Mouse (Mus musculus): Measurements from ENCODE around the gene Osbp. TPM values are rescaled to one million over a fixed set of nuclear protein-coding genes. Genes with fewer than 3 reads are reported as not detected.

Osbp gene
- polyA plus RNA-seq, 1 experiment from 2014 or later = 7.5 TPM

GRCm38 (mm10) chr19:12011560-12012556, 46.1 kb downstream of the Osbp start:
- no peaks in the 10 kb centered on the region for H3K36me3 ChIP-seq (ENCODE audit: insufficient read depth)
- peak; percentile 82 for TF ChIP-seq CTCF (IDR thresholded peaks at IDR 0.05; ENCODE audit: low read depth)
- peak; percentile 98 for DNase-seq
- H3K27me3 ChIP-seq (ENCODE audit: insufficient read depth, low read length) = no peaks in the 10 kb centered on the region
- H3K9me3 ChIP-seq (ENCODE audit: low read depth, low read length) = no peaks in the 10 kb centered on the region
- H3K4me3 ChIP-seq (ENCODE audit: low read depth, low read length) = peak overlapping the region; percentile 61
- H3K4me1 ChIP-seq (ENCODE audit: insufficient read depth) = no peaks in the 10 kb centered on the region
- H3K27ac ChIP-seq (ENCODE audit: low read depth) = peak overlapping the region; percentile 90
- peak overlapping the region; percentile 70 for H3K4me2 ChIP-seq
- under 1% methylated on average over 49 of the region's 49 CpGs for WGBS
- peak; percentile 82 for ATAC-seq (ENCODE audit: insufficient read depth)
- peak overlapping the region; percentile 35 for H3K9ac ChIP-seq

- H3K27me3 ChIP-seq (ENCODE audit: insufficient read depth, low read length) = no peaks in the 10 kb centered on the region
- H3K4me2 ChIP-seq = peak overlapping the region; percentile 70
- H3K36me3 ChIP-seq (ENCODE audit: insufficient read depth) = no peaks in the 10 kb centered on the region
- WGBS = under 1% methylated on average over 10 of the region's 10 CpGs
- DNase-seq (no peak), ATAC-seq (ENCODE audit: insufficient read depth) (no peak)
- H3K9me3 ChIP-seq (ENCODE audit: low read depth, low read length) = no peaks in the 10 kb centered on the region
- TF ChIP-seq CTCF (IDR thresholded peaks at IDR 0.05; ENCODE audit: low read depth) = no peak
- no peak overlapping the region for H3K27ac ChIP-seq (ENCODE audit: low read depth)
- peak overlapping the region; percentile 61 for H3K4me3 ChIP-seq (ENCODE audit: low read depth, low read length)
- H3K4me1 ChIP-seq (ENCODE audit: insufficient read depth) = no peaks in the 10 kb centered on the region
- peak overlapping the region; percentile 50 for H3K9ac ChIP-seq
These were observed 46.9 kb downstream of the Osbp start for GRCm38 (mm10) chr19:12012615-12013014.

- Histone ChIP-seq H3K9me3 (ENCODE audit: low read depth, low read length) (no peaks in the 10 kb centered on the region), H3K27ac (ENCODE audit: low read depth) (no peak overlapping the region), H3K36me3 (ENCODE audit: insufficient read depth) (no peaks in the 10 kb centered on the region), H3K4me3 (ENCODE audit: low read depth, low read length) (peak overlapping the region; percentile 61), H3K27me3 (ENCODE audit: insufficient read depth, low read length) (no peaks in the 10 kb centered on the region), H3K4me1 (ENCODE audit: insufficient read depth) (no peaks in the 10 kb centered on the region), H3K4me2 (peak overlapping the region; percentile 70), H3K9ac (peak overlapping the region; percentile 50)
- ATAC-seq (ENCODE audit: insufficient read depth) (no peak), DNase-seq (peak; percentile 73)
- WGBS = under 1% methylated on average over 9 of the region's 12 CpGs
- no peak for TF ChIP-seq CTCF (IDR thresholded peaks at IDR 0.05; ENCODE audit: low read depth)
These were observed 47.5 kb downstream of the Osbp start for GRCm38 (mm10) chr19:12013228-12013627.

- no peaks in the 10 kb centered on the region for H3K36me3 ChIP-seq (ENCODE audit: insufficient read depth)
- DNase-seq = peak; percentile 31
- WGBS = 67% methylated on average over 8 of the region's 8 CpGs
- no peaks in the 10 kb centered on the region for H3K27me3 ChIP-seq (ENCODE audit: insufficient read depth, low read length)
- H3K9me3 ChIP-seq (ENCODE audit: low read depth, low read length) = no peaks in the 10 kb centered on the region
- H3K27ac ChIP-seq (ENCODE audit: low read depth) = no peak overlapping the region
- H3K9ac ChIP-seq = no peak overlapping the region
- H3K4me2 ChIP-seq = no peak overlapping the region
- TF ChIP-seq CTCF (IDR thresholded peaks at IDR 0.05; ENCODE audit: low read depth) = peak; percentile 52
- no peaks in the 10 kb centered on the region for H3K4me1 ChIP-seq (ENCODE audit: insufficient read depth)
- H3K4me3 ChIP-seq (ENCODE audit: low read depth, low read length) = no peak overlapping the region
- no peak for ATAC-seq (ENCODE audit: insufficient read depth)
These were observed 50.0 kb downstream of the Osbp start for GRCm38 (mm10) chr19:12015708-12016107.

- TF ChIP-seq CTCF (IDR thresholded peaks at IDR 0.05; ENCODE audit: low read depth) = no peak
- no peak overlapping the region for H3K4me3 ChIP-seq (ENCODE audit: low read depth, low read length)
- 73% methylated on average over 4 of the region's 4 CpGs for whole genome bisulfite sequencing
These were observed 50.5 kb downstream of the Osbp start for GRCm38 (mm10) chr19:12016192-12016591.

GRCm38 (mm10) chr19:12024149-12024548, 58.4 kb downstream of the Osbp start:
- no peaks in the 10 kb centered on the region for H3K9me3 ChIP-seq (ENCODE audit: low read depth, low read length)
- WGBS = 78% methylated on average over 4 of the region's 4 CpGs
- no peaks in the 10 kb centered on the region for H3K4me1 ChIP-seq (ENCODE audit: insufficient read depth)
- H3K9ac ChIP-seq = no peak overlapping the region
- no peak overlapping the region for H3K4me2 ChIP-seq
- no peak overlapping the region for H3K27ac ChIP-seq (ENCODE audit: low read depth)
- no peak for TF ChIP-seq CTCF (IDR thresholded peaks at IDR 0.05; ENCODE audit: low read depth)
- no peak for ATAC-seq (ENCODE audit: insufficient read depth)
- H3K27me3 ChIP-seq (ENCODE audit: insufficient read depth, low read length) = no peaks in the 10 kb centered on the region
- H3K36me3 ChIP-seq (ENCODE audit: insufficient read depth) = no peaks in the 10 kb centered on the region
- H3K4me3 ChIP-seq (ENCODE audit: low read depth, low read length) = no peak overlapping the region
- DNase-seq = no peak

More at GRCm38 (mm10) chr19:12016192-12016591, 50.5 kb downstream of the Osbp start:
- ATAC-seq (ENCODE audit: insufficient read depth) (no peak), DNase-seq (no peak)
- no peak overlapping the region for H3K27ac ChIP-seq (ENCODE audit: low read depth)
- no peaks in the 10 kb centered on the region for H3K9me3 ChIP-seq (ENCODE audit: low read depth, low read length)
- no peak overlapping the region for H3K9ac ChIP-seq
- no peaks in the 10 kb centered on the region for H3K27me3 ChIP-seq (ENCODE audit: insufficient read depth, low read length)
- no peaks in the 10 kb centered on the region for H3K36me3 ChIP-seq (ENCODE audit: insufficient read depth)
- no peak overlapping the region for H3K4me2 ChIP-seq
- no peaks in the 10 kb centered on the region for H3K4me1 ChIP-seq (ENCODE audit: insufficient read depth)

- H3K9me3 ChIP-seq (ENCODE audit: low read depth, low read length) = no peaks in the 10 kb centered on the region
- no peak for DNase-seq
- no peak for TF ChIP-seq CTCF (IDR thresholded peaks at IDR 0.05; ENCODE audit: low read depth)
- 69% methylated on average over 3 of the region's 3 CpGs for WGBS
- H3K27ac ChIP-seq (ENCODE audit: low read depth) = no peak overlapping the region
- H3K9ac ChIP-seq = no peak overlapping the region
- no peak overlapping the region for H3K4me2 ChIP-seq
- no peaks in the 10 kb centered on the region for H3K36me3 ChIP-seq (ENCODE audit: insufficient read depth)
- H3K4me3 ChIP-seq (ENCODE audit: low read depth, low read length) = no peak overlapping the region
- no peak for ATAC-seq (ENCODE audit: insufficient read depth)
- no peaks in the 10 kb centered on the region for H3K4me1 ChIP-seq (ENCODE audit: insufficient read depth)
- no peaks in the 10 kb centered on the region for H3K27me3 ChIP-seq (ENCODE audit: insufficient read depth, low read length)
These were observed 59.6 kb downstream of the Osbp start for GRCm38 (mm10) chr19:12025333-12025732.

Data from lung, embryonic 14.5 days (tissue).